Mouse (Mus musculus): Measurements from ENCODE around the gene Lmcd1.

GRCm38 (mm10) chr6:112223877-112224632 lies 49.5 kb upstream of the Lmcd1 start:
- TF ChIP-seq CTCF (IDR thresholded peaks at IDR 0.05; ENCODE audit: borderline replicate concordance, insufficient read depth, low read depth, low read length) = no peak
- TF ChIP-seq POLR2A (IDR thresholded peaks at IDR 0.05; ENCODE audit: borderline replicate concordance, insufficient read depth, low read length) = no peak

All from cerebellum, adult 2 months (tissue).